Mouse (Mus musculus) MEL (cell line): ENCODE data around the gene Cryge. TPM values are rescaled to one million over a fixed set of nuclear protein-coding genes. Genes with fewer than 3 reads are reported as not detected.

Source experiments
- DNase-seq: peaks from one replicate; pipeline ENCODE4 v3.0.0; 2011; ENCODE audit warnings: low read depth, low spot score
- H3K27ac ChIP-seq: 2 replicates; pipeline ENCODE4 v1.5.1; 2012; ENCODE audit warnings: low read depth, mild to moderate bottlenecking, control low read depth, low read length, moderate library complexity; ENCODE audit not compliant: control insufficient read depth
- H3K27me3 ChIP-seq, 2 experiments: fragments of 150-350 bp in 1 of 2; sonication (generic) in 1 of 2; 2 replicates each; pipeline ENCODE4 v1.6.1; 2012; ENCODE audit warnings: low read length in 2 of 2, mild to moderate bottlenecking in 2 of 2, improper control_type of control experiment in 1 of 2, moderate library complexity in 1 of 2; ENCODE audit not compliant: insufficient read depth in 2 of 2, control insufficient read depth in 1 of 2
- H3K36me3 ChIP-seq, 2 experiments: 2 replicates each; pipeline ENCODE4 v1.6.1; 2012 to 2014; ENCODE audit warnings: low read length in 2 of 2, improper control_type of control experiment in 1 of 2, inconsistent platforms in 1 of 2, mild to moderate bottlenecking in 1 of 2; ENCODE audit not compliant: insufficient read depth in 2 of 2, control insufficient read depth in 1 of 2
- H3K4me1 ChIP-seq, 2 experiments: fragments of 150-350 bp in 1 of 2; sonication (generic) in 1 of 2; 2 replicates each; pipeline ENCODE4 v1.6.1; 2012; ENCODE audit warnings: low read length in 2 of 2, improper control_type of control experiment in 1 of 2, mild to moderate bottlenecking in 1 of 2; ENCODE audit not compliant: insufficient read depth in 2 of 2, control insufficient read depth in 1 of 2
- H3K4me3 ChIP-seq, 2 experiments: fragments of 150-350 bp in 1 of 2; sonication (generic) in 1 of 2; 2 replicates each; pipeline ENCODE4 v1.5.1; 2012; ENCODE audit warnings: low read depth in 2 of 2, low read length in 2 of 2, mild to moderate bottlenecking in 2 of 2, moderate library complexity in 2 of 2, control low read depth in 1 of 2, improper control_type of control experiment in 1 of 2; ENCODE audit not compliant: control insufficient read depth in 1 of 2, insufficient read depth in 1 of 2
- H3K79me2 ChIP-seq: 2 replicates; pipeline ENCODE4 v1.6.1; 2012; ENCODE audit warnings: mild to moderate bottlenecking, low read length, moderate library complexity; ENCODE audit not compliant: control insufficient read depth, poor library complexity, insufficient read depth
- H3K9ac ChIP-seq: 2 replicates; pipeline ENCODE4 v1.6.1; 2012; ENCODE audit warnings: low read depth, mild to moderate bottlenecking, control low read depth, low read length, moderate library complexity; ENCODE audit not compliant: control insufficient read depth, poor library complexity, severe bottlenecking
- H3K9me3 ChIP-seq: fragments of 150-350 bp; sonication (generic); replicated peaks from 2 replicates; pipeline ENCODE4 v1.6.1; 2012; ENCODE audit warnings: mild to moderate bottlenecking, low read length, improper control_type of control experiment, moderate library complexity; ENCODE audit not compliant: insufficient read depth
- BHLHE40 ChIP-seq: IDR thresholded peaks from 2 replicates; pipeline ENCODE4 v1.6.1; 2012; ENCODE audit warnings: low read depth, mild to moderate bottlenecking, inconsistent platforms, low read length, improper control_type of control experiment, borderline replicate concordance
- CHD1 ChIP-seq: IDR thresholded peaks from 2 replicates; pipeline ENCODE4 v1.6.1; 2012; ENCODE audit warnings: low read depth, mild to moderate bottlenecking, inconsistent platforms, low read length, improper control_type of control experiment
- E2F4 ChIP-seq: IDR thresholded peaks from 2 replicates; pipeline ENCODE4 v1.6.1; 2011; ENCODE audit warnings: low read depth, low read length, improper control_type of control experiment, borderline replicate concordance
- ELF1 ChIP-seq: IDR thresholded peaks from 2 replicates; pipeline ENCODE4 v1.6.1; 2014; ENCODE audit warnings: low read depth, mild to moderate bottlenecking, inconsistent platforms, low read length, improper control_type of control experiment, moderate library complexity
- EP300 ChIP-seq, 2 experiments: IDR thresholded peaks; 2 replicates each; pipeline ENCODE4 v1.6.1; 2011; ENCODE audit warnings: improper control_type of control experiment in 2 of 2, low read length in 2 of 2, low read depth in 1 of 2, mild to moderate bottlenecking in 1 of 2
- GATA1 ChIP-seq: IDR thresholded peaks from 2 replicates; pipeline ENCODE4 v1.6.1; 2011; ENCODE audit warnings: low read depth, low read length, improper control_type of control experiment
- HCFC1 ChIP-seq: IDR thresholded peaks from 2 replicates; pipeline ENCODE4 v1.6.1; 2012; ENCODE audit warnings: low read depth, mild to moderate bottlenecking, inconsistent platforms, low read length, improper control_type of control experiment, moderate library complexity
- MYB ChIP-seq: IDR thresholded peaks from 2 replicates; pipeline ENCODE4 v1.6.1; 2011; ENCODE audit warnings: mild to moderate bottlenecking, low read depth, low read length, improper control_type of control experiment
- POLR2A ChIP-seq, 2 experiments: IDR thresholded peaks; 2 replicates each; pipeline ENCODE4 v1.6.1; 2011 to 2012; ENCODE audit warnings: low read length in 2 of 2, mild to moderate bottlenecking in 2 of 2, control low read depth in 1 of 2, improper control_type of control experiment in 1 of 2, low read depth in 1 of 2, moderate library complexity in 1 of 2; ENCODE audit not compliant: control insufficient read depth in 1 of 2, insufficient read depth in 1 of 2, poor library complexity in 1 of 2
- POLR2AphosphoS5 ChIP-seq: IDR thresholded peaks from 2 replicates; pipeline ENCODE4 v1.6.1; 2012; ENCODE audit warnings: low read depth, borderline replicate concordance, mild to moderate bottlenecking, inconsistent platforms, low read length, moderate library complexity, mixed read lengths
- RAD21 ChIP-seq: IDR thresholded peaks from 2 replicates; pipeline ENCODE4 v1.6.1; 2011; ENCODE audit warnings: mild to moderate bottlenecking, low read depth, low read length, improper control_type of control experiment
- SMC3 ChIP-seq: IDR thresholded peaks from 2 replicates; pipeline ENCODE4 v1.6.1; 2011; ENCODE audit warnings: low read depth, low read length, improper control_type of control experiment
- USF1 ChIP-seq: IDR thresholded peaks from 2 replicates; pipeline ENCODE4 v1.6.1; 2014; ENCODE audit warnings: low read depth, mild to moderate bottlenecking, inconsistent platforms, low read length, improper control_type of control experiment, moderate library complexity
- ZMIZ1 ChIP-seq: IDR thresholded peaks from 2 replicates; pipeline ENCODE4 v1.6.1; 2012; ENCODE audit warnings: low read depth, mild to moderate bottlenecking, inconsistent platforms, low read length, improper control_type of control experiment, moderate library complexity
- ZNF384 ChIP-seq: IDR thresholded peaks from 2 replicates; pipeline ENCODE4 v1.6.1; 2012; ENCODE audit warnings: low read depth, mild to moderate bottlenecking, inconsistent platforms, low read length, improper control_type of control experiment
- polyA plus RNA-seq, 2 experiments: library from polyadenylated mRNA; stranded (reverse) in 1 of 2; unstranded in 1 of 2; fragments of >175 nt in 1 of 2; fragments of >200 nt in 1 of 2; gene quantifications; 2 replicates each; pipeline versions ENCODE4 v1.2.1 to v1.2.4; 2012; ENCODE audit warnings: low replicate concordance in 2 of 2, low read depth in 1 of 2; ENCODE audit not compliant: insufficient read length in 2 of 2, insufficient read depth in 1 of 2, missing spikeins in 1 of 2
- total RNA-seq: library from RNA; depleted of rRNA; stranded (reverse); fragments of 300-350 nt; gene quantifications from 2 replicates; pipeline ENCODE4 v1.2.3, GENCODE M21; 2012

Gene Cryge
- total and polyA plus RNA-seq, 3 experiments = not detected

GRCm38 (mm10) chr1:65051696-65052095 lies 747 bp upstream of the Cryge start:
- DNase-seq = no peak
- H3K36me3 ChIP-seq = no peaks in the 10 kb centered on the region
- no peaks in the 10 kb centered on the region for H3K4me1 ChIP-seq
- no peak overlapping the region for H3K9ac ChIP-seq
- no peak overlapping the region for H3K4me3 ChIP-seq
- no peaks in the 10 kb centered on the region for H3K27me3 ChIP-seq
- no peaks in the 10 kb centered on the region for H3K9me3 ChIP-seq
- no peaks in the 10 kb centered on the region for H3K79me2 ChIP-seq
- H3K27ac ChIP-seq = no peak overlapping the region
- no peak for TF ChIP-seq USF1
- no peak for TF ChIP-seq RAD21
- no peak for TF ChIP-seq BHLHE40
- no peak for TF ChIP-seq E2F4
- no peak for TF ChIP-seq POLR2AphosphoS5
- TF ChIP-seq EP300 (IDR thresholded peaks at IDR 0.05; ENCODE audit: low read depth in 1 of 2, low read length in 2 of 2) = no peak
- TF ChIP-seq ZMIZ1 = no peak
- TF ChIP-seq CHD1 = no peak
- no peak for TF ChIP-seq GATA1
- no peak for TF ChIP-seq ELF1
- no peak for TF ChIP-seq MYB
- TF ChIP-seq HCFC1 = no peak

- Histone ChIP-seq H3K79me2 (no peaks in the 10 kb centered on the region), H3K9ac (no peak overlapping the region), H3K9me3 (no peaks in the 10 kb centered on the region), H3K27me3 (no peaks in the 10 kb centered on the region), H3K36me3 (no peaks in the 10 kb centered on the region), H3K4me3 (no peak overlapping the region), H3K27ac (no peak overlapping the region), H3K4me1 (no peaks in the 10 kb centered on the region)
- TF ChIP-seq POLR2A (IDR thresholded peaks at IDR 0.05; ENCODE audit: control insufficient read depth in 1 of 2, insufficient read depth in 1 of 2, low read depth in 1 of 2, low read length in 2 of 2, poor library complexity in 1 of 2) (no peak), SMC3 (no peak), ZNF384 (no peak), USF1 (no peak), EP300 (IDR thresholded peaks at IDR 0.05; ENCODE audit: low read depth in 1 of 2, low read length in 2 of 2) (no peak)
- no peak for DNase-seq
Observed at GRCm38 (mm10) chr1:65048781-65049180, 2.2 kb downstream of the Cryge start.
